Mouse (Mus musculus) E14TG2a.4 (cell line): ENCODE data around the gene Med15.

Experiments used
- CTCF ChIP-seq: conservative IDR thresholded peaks from 2 replicates; pipeline ENCODE4 v1.5.1; 2014; ENCODE audit warnings: low read length
- NANOG ChIP-seq: IDR thresholded peaks from 2 replicates; pipeline ENCODE4 v1.6.1; 2014; ENCODE audit warnings: borderline replicate concordance, low read length, mixed read lengths
- POU5F1 ChIP-seq: IDR thresholded peaks from 2 replicates; pipeline ENCODE4 v1.6.1; 2014; ENCODE audit warnings: low read length, borderline replicate concordance

DNA sequence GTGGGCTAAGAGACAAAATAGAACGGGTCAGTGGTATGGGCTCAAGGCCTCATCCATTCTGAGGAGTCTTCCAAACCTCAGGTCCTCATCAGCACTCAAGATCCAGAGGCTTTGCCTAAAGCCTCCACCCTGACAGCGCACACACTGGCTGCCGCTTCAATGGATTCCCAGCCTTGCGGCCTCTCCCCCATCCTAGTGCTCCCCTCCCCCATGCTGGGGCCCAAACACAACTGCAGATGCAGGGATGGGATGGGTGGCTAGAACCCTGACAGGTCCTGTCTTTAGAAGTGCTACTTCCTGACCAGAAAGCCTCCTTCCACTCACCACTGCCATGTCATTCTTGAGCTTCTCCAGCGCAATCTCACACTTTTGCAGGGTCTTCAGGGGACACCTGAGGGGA, 79.1 kb downstream of the Med15 start:
- TF ChIP-seq CTCF (no peak), POU5F1 (no peak), NANOG (no peak)
